Mouse (Mus musculus): Measurements from ENCODE around the gene Rassf3. TPM values are rescaled to one million over a fixed set of nuclear protein-coding genes. Genes with fewer than 3 reads are reported as not detected.

The Rassf3 gene
- polyA plus RNA-seq, 1 experiment from 2014 or later = 21.0 TPM

DNA sequence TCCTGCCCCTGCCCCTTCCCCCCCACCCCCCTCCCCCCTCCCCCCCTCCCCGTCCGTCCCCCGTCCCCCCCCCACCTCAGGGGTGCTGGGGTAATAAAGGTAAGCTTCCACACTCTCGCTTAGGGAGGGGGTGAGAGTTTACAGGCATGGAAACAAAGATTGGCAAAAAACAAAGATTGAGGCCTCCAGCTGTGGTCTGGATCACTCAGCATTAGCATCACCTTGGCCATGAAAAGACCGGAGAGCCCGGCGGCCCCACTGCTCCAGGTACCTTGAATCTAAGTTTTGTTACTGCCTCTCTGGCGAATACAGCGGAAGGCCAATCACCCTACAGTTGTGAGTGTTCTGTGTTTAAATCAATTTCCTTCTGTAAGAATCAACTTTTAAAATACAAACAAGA lies 72.2 kb downstream of the Rassf3 start:
- WGBS = 72% methylated on average over 6 of the region's 9 CpGs
- no peaks in the 10 kb centered on the region for H3K4me1 ChIP-seq (ENCODE audit: insufficient read depth)
- no peak for TF ChIP-seq CTCF (IDR thresholded peaks at IDR 0.05; ENCODE audit: low read depth)
- no peak overlapping the region for H3K27ac ChIP-seq (ENCODE audit: low read depth)
- H3K9ac ChIP-seq = no peak overlapping the region
- H3K27me3 ChIP-seq (ENCODE audit: insufficient read depth, low read length) = no peaks in the 10 kb centered on the region
- ATAC-seq (ENCODE audit: insufficient read depth) (no peak), DNase-seq (no peak)
- no peak overlapping the region for H3K4me3 ChIP-seq (ENCODE audit: low read depth, low read length)
- no peak overlapping the region for H3K4me2 ChIP-seq
- H3K36me3 ChIP-seq (ENCODE audit: insufficient read depth) = no peaks in the 10 kb centered on the region
- no peaks in the 10 kb centered on the region for H3K9me3 ChIP-seq (ENCODE audit: low read depth, low read length)

DNA sequence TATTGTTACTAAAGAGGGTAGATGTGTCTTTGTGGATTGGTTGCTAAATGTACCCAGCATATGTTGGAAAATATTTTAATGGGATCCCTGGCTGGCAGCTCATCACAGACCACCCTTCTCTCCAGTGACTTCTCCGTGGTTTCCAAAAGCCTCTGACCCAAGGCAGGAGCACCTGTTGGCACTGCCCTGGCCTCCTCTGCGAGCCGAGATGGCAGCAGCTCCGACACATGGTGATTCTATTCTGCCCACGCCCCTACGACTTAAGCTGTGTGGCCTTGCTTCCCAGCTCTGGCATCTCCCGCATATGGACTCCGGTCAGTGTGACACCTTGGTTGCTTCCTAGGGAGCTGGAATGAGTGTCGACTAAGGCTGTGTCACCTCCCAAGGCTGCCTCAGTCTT lies 73.0 kb downstream of the Rassf3 start:
- ATAC-seq (ENCODE audit: insufficient read depth) (no peak), DNase-seq (no peak)
- no peaks in the 10 kb centered on the region for H3K9me3 ChIP-seq (ENCODE audit: low read depth, low read length)
- WGBS = 52% methylated on average over 9 of the region's 9 CpGs
- TF ChIP-seq CTCF (IDR thresholded peaks at IDR 0.05; ENCODE audit: low read depth) = no peak
- H3K4me3 ChIP-seq (ENCODE audit: low read depth, low read length) = no peak overlapping the region
- H3K4me1 ChIP-seq (ENCODE audit: insufficient read depth) = no peaks in the 10 kb centered on the region
- H3K27ac ChIP-seq (ENCODE audit: low read depth) = no peak overlapping the region
- no peaks in the 10 kb centered on the region for H3K36me3 ChIP-seq (ENCODE audit: insufficient read depth)
- no peak overlapping the region for H3K4me2 ChIP-seq
- no peak overlapping the region for H3K9ac ChIP-seq
- no peaks in the 10 kb centered on the region for H3K27me3 ChIP-seq (ENCODE audit: insufficient read depth, low read length)

DNA sequence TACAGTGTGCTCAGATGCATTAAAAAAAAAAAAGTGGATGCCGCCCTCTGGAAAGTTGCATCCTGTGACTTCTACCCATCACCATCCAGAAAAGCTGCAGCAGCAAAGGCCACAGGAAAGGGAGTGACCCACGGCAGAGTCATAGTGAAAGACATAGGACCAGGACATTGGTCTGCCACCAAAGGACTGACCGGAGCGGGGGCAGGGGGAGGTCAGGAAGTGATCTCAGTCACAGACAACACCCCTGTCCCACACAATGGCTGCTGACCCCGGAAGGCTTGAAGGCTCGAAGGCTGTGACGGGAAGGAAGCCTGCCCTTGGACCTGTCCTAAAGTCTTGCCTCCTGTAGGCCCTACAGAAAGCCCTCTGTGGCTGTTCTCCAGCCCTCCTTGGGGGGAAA lies 75.1 kb downstream of the Rassf3 start:
- Histone ChIP-seq H3K4me3 (ENCODE audit: low read depth, low read length) (no peak overlapping the region), H3K27me3 (ENCODE audit: insufficient read depth, low read length) (no peaks in the 10 kb centered on the region), H3K36me3 (ENCODE audit: insufficient read depth) (peaks cover 6% of the 10 kb centered on the region), H3K4me1 (ENCODE audit: insufficient read depth) (no peaks in the 10 kb centered on the region), H3K9me3 (ENCODE audit: low read depth, low read length) (no peaks in the 10 kb centered on the region), H3K4me2 (no peak overlapping the region), H3K9ac (no peak overlapping the region), H3K27ac (ENCODE audit: low read depth) (no peak overlapping the region)
- DNase-seq (no peak), ATAC-seq (ENCODE audit: insufficient read depth) (no peak)
- 78% methylated on average over 7 of the region's 7 CpGs for WGBS
- no peak for TF ChIP-seq CTCF (IDR thresholded peaks at IDR 0.05; ENCODE audit: low read depth)

DNA sequence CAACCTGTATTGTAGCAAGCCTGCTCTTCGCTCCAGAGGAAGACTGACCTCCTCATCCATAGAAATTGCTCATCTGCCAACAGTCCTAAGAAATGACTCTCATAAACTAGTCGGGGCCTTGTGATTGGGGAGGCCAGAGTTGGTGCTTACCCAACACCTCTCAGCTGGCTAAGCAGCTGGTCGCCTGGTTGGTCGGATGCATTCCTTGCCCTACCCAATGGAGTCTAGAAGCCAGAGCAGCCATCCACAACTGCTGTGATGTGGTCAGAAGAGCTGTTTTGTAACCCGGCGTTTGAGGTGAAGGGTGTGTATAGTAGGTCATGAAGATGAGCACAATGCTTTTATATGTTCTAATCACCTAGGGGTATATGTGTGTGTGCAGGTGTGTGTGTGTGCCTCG lies 77.5 kb downstream of the Rassf3 start:
- H3K9ac ChIP-seq = no peak overlapping the region
- no peak for TF ChIP-seq CTCF (IDR thresholded peaks at IDR 0.05; ENCODE audit: low read depth)
- no peak for DNase-seq
- WGBS = 79% methylated on average over 7 of the region's 7 CpGs
- H3K4me2 ChIP-seq = no peak overlapping the region
- H3K36me3 ChIP-seq (ENCODE audit: insufficient read depth) = peaks cover 22% of the 10 kb centered on the region
- ATAC-seq (ENCODE audit: insufficient read depth) = no peak
- H3K9me3 ChIP-seq (ENCODE audit: low read depth, low read length) = no peaks in the 10 kb centered on the region
- no peaks in the 10 kb centered on the region for H3K27me3 ChIP-seq (ENCODE audit: insufficient read depth, low read length)
- H3K4me1 ChIP-seq (ENCODE audit: insufficient read depth) = peaks cover 5% of the 10 kb centered on the region; the same call in 1 of the 2 replicates
- H3K27ac ChIP-seq (ENCODE audit: low read depth) = no peak overlapping the region
- H3K4me3 ChIP-seq (ENCODE audit: low read depth, low read length) = no peak overlapping the region

DNA sequence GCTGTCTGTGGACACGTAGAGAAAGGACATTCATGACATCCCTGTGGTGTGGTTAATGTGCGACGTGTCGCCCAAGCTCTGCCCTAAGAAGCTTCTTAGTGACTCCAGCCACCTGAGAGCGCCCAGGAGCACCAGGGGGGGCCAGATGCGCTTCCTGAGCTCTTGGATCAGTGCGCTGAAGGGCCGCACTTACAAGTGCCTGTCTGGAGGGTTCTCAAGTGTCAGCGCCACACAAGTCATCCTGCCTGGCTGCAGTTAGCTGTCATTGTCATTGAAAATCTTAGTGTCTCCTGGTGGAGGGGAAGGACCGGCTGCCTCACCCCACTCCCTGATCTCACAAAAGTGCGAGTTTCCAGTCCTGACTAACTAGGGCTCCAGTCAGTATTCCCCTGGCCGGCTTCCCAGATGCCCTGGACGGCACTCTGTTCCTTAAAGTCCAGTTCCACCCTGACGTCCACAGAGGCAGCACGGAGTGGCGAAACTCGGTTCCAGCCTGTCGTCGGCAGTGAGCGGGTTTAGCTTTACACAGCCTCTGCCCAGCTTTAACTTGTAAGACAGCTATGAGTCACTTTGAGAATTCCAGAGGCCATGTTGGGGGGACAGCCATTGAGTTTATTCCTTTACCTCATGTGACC lies 80.5 kb downstream of the Rassf3 start:
- H3K9me3 ChIP-seq (ENCODE audit: low read depth, low read length) = no peaks in the 10 kb centered on the region
- H3K27me3 ChIP-seq (ENCODE audit: insufficient read depth, low read length) = no peaks in the 10 kb centered on the region
- 71% methylated on average over 20 of the region's 20 CpGs for WGBS
- DNase-seq (peak; percentile 39), ATAC-seq (ENCODE audit: insufficient read depth) (no peak)
- no peak for TF ChIP-seq CTCF (IDR thresholded peaks at IDR 0.05; ENCODE audit: low read depth)
- no peak overlapping the region for H3K9ac ChIP-seq
- H3K4me3 ChIP-seq (ENCODE audit: low read depth, low read length) = no peak overlapping the region
- peaks cover 8% of the 10 kb centered on the region; the same call in 1 of the 2 replicates for H3K4me1 ChIP-seq (ENCODE audit: insufficient read depth)
- H3K4me2 ChIP-seq = no peak overlapping the region
- H3K27ac ChIP-seq (ENCODE audit: low read depth) = no peak overlapping the region
- H3K36me3 ChIP-seq (ENCODE audit: insufficient read depth) = peaks cover 50% of the 10 kb centered on the region

DNA sequence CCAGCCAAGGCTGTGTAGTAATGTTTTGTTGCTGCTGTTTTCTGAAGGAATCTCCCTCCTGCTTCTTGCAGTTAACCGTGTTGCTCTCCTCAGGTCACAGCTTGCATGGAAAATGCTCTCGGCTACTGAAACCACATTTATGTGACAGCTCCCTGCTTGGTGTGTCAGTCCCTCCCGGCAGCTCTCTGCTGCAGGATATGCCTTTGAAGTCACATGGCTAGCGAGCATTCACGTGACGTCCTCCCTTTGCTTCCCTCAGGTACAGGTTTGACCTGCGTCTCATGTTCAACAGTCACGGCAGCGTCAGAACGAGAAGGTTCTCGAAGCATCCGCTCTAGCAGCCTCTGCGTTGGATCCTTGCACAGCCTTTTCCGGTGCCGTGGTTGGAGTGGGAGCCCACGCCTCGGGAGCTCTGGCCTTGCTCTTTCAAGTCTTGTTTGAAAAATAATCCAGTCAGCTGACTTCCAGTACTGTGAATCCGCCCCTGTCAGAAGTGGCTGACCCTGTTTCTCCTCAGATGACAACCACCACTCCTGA lies 81.3 kb downstream of the Rassf3 start:
- 53% methylated on average over 18 of the region's 18 CpGs for WGBS

DNA sequence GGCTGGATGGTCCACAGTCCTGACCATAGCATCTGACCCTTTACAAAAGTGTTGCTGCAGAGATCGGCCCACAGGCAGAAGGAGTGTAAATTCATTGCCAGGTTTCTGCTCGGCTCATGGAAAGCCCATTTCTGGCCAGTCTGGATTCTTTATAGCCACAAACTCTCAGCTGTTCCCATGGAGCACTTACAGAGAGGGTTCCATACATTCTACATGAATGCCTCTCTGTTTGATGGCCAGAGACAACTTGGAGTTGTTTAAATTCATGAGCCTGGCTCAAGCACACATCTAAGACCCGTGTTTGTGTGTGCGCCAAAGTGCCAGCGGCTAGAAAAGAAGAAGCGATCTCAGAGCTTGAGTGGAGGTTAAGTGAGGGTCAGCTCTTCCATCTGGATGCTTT lies 81.9 kb downstream of the Rassf3 start:
- Histone ChIP-seq H3K27ac (ENCODE audit: low read depth) (0 out of 2 replicates have a peak overlapping the region, but pooled peaks have one; percentile 18), H3K4me2 (no peak overlapping the region), H3K9me3 (ENCODE audit: low read depth, low read length) (no peaks in the 10 kb centered on the region), H3K27me3 (ENCODE audit: insufficient read depth, low read length) (no peaks in the 10 kb centered on the region), H3K4me1 (ENCODE audit: insufficient read depth) (peaks cover 8% of the 10 kb centered on the region; the same call in 1 of the 2 replicates), H3K4me3 (ENCODE audit: low read depth, low read length) (no peak overlapping the region), H3K9ac (no peak overlapping the region), H3K36me3 (ENCODE audit: insufficient read depth) (peaks cover 64% of the 10 kb centered on the region)
- peak; percentile 27; the same call in 1 of the 2 replicates for ATAC-seq (ENCODE audit: insufficient read depth)
- no peak for TF ChIP-seq CTCF (IDR thresholded peaks at IDR 0.05; ENCODE audit: low read depth)
- peak; percentile 32 for DNase-seq
- 47% methylated on average over 6 of the region's 6 CpGs for WGBS

More for the DNA sequence above, 81.3 kb downstream of the Rassf3 start:
- H3K4me3 ChIP-seq (ENCODE audit: low read depth, low read length) = no peak overlapping the region
- H3K9me3 ChIP-seq (ENCODE audit: low read depth, low read length) = no peaks in the 10 kb centered on the region
- no peaks in the 10 kb centered on the region for H3K27me3 ChIP-seq (ENCODE audit: insufficient read depth, low read length)
- DNase-seq (peak; percentile 35), ATAC-seq (ENCODE audit: insufficient read depth) (no peak)
- no peak for TF ChIP-seq CTCF (IDR thresholded peaks at IDR 0.05; ENCODE audit: low read depth)
- peaks cover 58% of the 10 kb centered on the region for H3K36me3 ChIP-seq (ENCODE audit: insufficient read depth)
- H3K4me1 ChIP-seq (ENCODE audit: insufficient read depth) = peaks cover 8% of the 10 kb centered on the region; the same call in 1 of the 2 replicates
- H3K9ac ChIP-seq = no peak overlapping the region
- H3K4me2 ChIP-seq = no peak overlapping the region
- no peak overlapping the region for H3K27ac ChIP-seq (ENCODE audit: low read depth)

All from lung, embryonic 14.5 days (tissue).